Mouse (Mus musculus): ENCODE measurements around the gene Treml2.

The Treml2 gene

DNA sequence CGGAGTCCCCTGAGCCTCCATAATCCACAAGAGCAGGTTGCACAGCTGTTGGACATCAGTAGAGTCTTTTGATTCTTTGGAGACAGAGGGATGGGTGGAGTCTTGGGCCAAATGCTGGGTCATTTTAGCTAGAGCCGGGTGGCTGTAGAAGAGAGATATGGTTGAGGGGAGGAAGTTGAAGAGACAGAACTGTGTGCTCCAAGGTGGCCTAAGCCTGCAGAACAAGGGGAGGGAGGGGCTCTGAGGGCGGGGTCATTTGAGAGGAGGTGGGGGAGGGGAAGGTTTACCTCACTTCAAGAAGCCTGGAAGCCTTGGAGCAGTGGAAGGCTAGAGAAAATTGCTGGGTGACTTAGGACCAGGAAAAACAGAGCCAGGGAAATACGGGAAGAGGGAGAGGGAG lies at the start of gene Treml2:
Gene Treml2, plus strand, starts transcription at position 296 of the 400 bp plus-strand sequence.
- no peak for DNase-seq

DNA sequence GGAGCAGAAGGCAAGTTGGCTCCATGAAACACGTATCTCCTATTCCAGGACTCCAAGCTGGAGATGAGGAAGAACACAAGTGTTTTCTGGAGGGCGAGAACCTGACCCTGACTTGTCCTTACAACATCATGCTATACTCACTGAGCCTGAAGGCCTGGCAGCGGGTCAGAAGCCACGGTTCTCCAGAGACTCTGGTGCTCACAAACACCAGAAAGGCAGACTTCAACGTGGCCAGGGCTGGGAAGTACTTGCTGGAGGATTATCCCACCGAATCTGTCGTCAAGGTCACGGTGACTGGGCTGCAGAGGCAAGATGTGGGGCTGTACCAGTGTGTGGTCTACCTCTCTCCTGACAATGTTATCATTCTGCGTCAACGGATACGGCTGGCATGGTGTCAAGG lies 49.8 kb upstream of the Treml2 start:
- DNase-seq = no peak

DNA sequence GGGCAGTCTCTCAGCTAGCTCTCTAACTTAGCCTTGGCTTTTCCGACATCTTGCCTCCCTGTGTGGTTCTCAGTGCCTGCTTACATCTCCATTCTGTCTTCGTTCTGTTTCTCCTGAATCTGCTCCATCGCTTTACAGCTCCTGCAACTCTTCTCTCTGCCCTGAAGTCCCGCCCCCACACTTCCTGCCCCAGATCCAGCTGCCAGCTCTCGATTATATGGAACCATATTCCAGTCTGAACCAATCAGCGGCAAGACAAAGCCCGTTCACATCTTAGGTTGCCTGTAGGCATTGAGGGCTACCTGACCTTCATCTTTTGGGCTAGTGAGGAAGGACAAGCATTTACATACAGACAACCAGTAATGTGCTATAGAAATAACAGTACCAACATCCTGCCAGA lies 48.7 kb upstream of the Treml2 start:
- no peak for DNase-seq

DNA sequence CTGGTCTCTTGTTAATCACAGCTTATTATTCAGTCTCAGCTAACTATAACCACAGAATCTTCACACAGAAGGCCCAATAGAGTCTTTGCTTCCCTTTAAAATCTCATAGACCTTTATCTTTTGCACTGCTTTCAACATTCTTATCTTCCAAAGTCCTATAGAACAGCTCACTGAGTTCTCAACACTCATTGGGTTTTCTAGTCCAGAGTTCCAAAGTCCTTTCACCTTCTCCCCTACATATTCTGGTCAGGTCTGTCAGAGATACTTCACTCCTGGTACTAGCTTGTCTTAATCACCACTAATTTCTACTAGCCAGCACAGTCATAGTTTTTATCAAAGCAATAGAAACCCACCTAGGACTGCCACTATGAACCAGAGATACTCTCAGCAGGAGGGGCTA lies 42.7 kb upstream of the Treml2 start:
- no peak for DNase-seq

DNA sequence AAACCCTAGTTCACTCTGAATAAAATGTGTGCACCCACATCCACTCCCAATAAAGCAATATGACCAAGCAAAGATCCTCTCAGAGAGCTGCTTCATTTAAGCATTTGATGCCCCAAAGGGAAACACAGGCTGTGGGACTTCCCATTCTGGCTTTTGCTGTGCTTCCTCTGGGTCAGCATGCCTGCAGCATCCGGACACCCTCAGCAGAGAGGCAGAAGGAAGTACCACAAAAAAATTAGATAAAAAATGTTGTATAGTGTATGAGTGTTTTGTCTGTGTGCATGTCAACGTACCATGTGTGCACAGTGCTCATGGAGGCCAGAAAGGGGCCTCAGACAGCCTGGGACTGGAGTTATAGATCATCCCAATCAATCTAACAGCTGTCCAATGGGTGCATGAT lies 37.4 kb upstream of the Treml2 start:
- no peak for DNase-seq

DNA sequence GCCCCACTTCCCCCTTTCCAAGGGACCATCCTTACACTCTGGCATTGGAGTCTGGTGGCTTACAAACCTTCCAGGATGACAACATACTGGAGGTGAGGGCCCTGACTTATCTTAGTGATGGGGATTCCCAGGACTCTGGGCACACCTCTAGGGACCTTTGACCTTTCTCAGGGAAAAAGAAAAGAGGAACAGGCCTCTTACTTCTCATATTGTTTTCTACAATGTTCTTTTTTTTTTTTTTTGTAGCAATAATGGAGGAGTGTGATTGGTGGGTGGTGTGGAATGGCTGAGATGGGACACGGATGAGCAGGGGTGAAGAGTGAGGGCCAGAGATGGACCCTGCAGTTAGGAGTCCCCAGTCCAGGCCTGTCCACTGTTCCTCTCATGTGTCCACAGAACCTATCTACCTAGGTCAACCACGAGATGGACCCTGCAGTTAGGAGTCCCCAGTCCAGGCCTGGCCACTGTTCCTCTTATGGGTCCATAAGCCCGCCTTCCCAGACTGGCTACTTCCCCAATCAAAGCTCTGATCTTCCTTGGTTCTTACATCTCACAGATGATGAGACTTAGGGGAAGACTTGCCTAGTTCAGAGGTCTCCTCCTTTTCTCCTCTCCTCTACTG lies 35.4 kb upstream of the Treml2 start, which contains the start of gene Treml4:
Gene Treml4, plus strand, starts transcription at position 555 of the 622 bp plus-strand sequence.
- no peak for DNase-seq

DNA sequence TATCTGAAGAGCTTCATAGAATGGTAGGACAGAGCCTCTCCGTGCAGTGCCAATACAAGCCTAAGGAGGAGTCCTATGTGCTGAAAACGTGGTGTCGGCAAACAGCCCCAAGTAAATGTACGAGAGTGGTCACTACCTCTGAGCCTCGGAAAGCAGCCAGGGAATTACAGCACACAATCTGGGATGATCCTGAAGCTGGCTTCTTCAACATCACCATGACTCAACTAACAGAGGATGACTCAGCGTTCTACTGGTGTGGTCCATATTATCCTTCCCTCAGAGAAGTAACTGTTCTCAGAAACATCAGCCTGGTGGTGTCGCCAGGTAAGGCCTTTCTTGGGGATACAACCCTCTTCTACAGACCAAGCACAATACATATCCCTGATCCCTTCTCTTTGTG lies 34.6 kb upstream of the Treml2 start:
- no peak for DNase-seq

DNA sequence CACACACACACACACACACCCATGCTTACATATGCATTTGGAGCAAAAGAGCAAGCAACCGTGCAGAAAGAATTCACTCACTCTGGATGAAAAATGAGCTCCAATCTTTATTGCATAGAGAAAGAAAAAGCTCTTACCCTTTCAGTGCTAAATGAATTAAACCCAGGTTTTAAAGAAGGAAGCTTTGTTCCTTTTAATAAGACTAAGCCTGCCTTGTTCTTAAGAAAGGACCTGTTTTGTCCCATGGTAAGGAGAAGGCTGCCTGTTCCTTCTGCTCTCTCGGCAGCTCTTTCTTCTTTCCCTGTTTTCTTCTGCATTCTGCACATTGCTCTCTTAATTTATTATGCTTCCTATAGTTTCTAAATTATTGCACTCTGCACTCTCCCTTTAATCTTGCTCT lies 33.2 kb upstream of the Treml2 start:
- DNase-seq = no peak

DNA sequence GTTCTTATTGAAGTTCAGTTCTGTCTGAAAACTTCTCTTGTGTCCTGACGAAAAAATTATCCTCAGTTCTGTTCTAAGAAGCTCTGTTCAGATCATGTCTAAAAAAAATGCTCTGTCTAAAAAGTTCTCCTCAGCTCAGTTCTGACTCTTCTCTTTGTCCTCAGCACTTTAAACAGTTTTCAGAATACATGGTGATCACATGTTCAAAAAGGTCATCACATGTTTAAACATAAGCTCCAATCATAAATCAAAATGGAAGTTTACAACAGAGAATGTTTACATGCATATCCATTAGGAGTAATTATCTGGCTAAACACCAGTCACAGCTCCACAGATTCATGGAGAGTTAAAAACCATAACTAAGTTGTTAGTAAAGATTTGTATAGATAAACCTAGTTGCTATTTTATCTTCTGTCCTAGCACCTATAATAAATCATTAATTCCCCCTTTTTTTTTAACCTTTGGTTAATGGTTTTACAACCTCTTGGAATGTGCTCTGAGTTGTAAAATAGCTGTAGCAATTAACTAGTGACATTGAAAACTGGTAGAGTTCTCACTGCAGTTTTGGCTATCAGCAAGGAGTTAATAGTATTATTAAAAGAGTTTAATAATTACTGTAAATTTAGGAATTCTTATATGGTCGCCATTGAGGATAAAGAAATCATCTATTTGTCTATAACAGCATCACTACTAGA lies 32.5 kb upstream of the Treml2 start:
- DNase-seq = no peak

DNA sequence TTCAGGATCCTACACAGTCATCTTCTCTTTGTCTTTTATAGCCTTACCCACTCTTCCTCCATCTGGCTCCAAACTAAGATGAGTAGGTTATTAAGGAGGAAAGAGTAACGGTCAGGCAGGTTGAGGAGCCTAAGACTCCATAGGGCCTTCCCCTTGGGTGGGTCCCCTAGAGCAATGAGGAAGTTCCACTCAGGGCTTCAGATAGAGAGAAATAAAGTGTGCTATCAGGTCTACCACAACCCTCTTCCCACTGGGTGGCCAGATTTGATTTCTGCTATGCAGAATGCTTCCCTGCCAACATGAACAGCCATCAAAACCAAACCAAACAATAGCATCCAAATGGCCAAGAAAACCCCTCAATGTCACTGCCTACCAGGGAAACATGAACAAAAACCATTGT lies 31.7 kb upstream of the Treml2 start:
- DNase-seq = no peak

DNA sequence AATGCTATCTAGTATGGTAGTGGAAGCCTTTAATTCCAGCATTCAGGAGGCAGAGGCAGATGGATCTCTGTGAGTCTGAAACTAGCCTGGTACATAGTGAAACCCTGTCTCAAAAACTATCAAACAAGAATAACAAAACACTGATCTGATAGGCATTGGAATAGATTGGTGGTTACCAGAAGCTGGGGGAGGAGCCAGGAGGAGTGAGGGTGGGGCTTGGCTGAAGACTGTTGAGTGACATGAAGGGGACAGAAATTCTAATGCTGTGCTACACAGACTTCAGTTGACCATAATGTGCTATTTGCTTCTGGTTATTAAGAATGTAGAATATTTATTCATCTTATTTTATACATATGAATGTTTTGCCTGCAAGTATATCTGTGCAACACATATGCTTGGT lies 31.0 kb upstream of the Treml2 start:
- no peak for DNase-seq

DNA sequence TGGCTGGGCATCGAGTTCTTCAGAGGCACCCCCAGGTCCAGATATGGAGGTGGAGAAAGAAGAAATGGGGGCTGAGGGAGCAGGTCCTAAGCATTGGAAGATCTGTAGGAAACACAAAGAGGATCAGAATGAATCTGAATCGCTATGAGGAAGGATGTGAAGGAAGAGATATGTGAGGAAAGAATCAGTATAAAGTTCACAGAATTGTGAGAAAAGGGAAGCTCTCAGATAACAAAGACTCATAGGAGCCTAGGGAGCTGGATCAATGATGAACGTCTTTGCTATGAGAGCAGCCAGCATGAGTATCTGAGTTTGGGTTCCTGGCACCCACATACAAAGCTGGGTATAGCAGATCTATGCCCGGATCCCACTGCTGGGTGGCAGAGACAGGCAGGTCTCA lies 29.5 kb upstream of the Treml2 start:
- no peak for DNase-seq

DNA sequence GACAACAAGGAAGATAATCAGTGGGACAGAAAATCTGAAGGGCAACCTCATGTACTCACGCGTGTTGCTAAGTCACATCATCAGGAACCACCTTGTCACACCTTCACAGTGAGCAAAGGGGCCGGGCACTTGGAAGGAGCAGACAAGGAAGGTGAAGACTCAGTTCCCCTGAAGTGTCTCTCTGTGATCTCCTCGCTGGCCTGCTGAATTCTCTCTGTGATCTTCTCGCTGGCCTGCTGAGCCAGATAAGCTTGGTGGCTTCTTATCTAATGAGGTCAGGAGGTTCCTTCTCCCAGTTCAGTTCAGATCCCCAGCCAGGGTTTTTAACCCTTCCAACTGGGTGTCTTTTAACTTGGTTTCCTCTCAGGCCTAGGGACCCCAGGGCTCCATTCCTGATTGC lies 27.1 kb upstream of the Treml2 start:
- DNase-seq = no peak

DNA sequence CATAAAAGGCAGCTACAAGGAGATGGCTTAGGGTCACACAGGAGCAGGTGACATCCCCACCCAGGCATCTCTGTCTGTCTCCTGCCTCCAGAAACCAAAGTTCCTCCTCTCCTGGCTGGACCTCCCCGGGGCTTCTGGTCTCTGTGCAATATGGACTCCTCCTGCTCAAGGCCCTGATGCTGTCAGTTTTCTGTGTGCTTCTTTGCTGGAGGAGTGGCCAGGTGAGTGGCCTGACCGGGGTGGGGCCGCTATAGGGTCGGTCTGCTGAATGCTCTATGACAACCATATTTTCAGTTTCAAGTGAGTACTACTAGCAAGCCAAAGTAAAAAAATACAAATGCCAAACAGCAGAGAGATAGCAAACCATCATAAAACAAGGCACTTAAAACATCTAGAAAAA lies 26.7 kb upstream of the Treml2 start:
- DNase-seq = no peak

DNA sequence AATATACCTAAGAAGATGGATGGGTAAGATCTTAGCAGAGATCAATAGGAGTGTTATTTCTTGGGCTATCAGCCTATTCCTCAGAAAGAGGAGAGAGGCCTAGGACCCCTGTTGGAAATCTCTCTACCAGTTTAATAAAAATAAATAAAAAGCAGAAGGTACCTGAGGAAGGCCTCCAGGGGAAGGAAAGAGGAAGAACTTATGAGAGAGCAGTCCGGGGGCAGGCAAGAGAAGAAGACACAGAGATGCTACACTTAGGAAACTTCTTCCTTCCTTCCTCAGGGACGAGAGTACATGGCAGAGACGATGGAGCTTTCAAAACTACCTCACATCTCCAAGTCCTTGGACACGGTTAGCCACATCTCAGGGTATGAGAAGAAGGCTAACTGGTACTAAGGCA lies 25.2 kb upstream of the Treml2 start:
- no peak for DNase-seq

DNA sequence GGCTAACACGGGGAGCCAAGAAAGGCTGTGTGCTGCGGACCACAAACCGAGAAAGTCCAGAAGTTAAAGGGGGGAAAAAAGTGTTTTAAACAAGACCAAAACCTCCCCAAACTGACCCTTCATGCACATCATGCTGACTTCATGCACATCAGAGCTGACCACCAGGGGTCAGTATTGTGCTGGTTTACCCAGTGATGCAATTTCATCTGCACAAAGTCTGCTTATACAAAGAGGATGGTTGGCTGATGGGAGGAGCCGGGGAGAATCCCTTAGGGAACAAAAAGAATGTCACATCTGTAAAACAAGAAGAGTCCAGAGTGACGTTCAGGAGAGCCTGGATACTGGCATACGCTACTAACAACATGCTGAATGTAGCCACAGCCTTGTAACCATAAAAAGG lies 24.4 kb upstream of the Treml2 start:
- peak; percentile 69 for DNase-seq

DNA sequence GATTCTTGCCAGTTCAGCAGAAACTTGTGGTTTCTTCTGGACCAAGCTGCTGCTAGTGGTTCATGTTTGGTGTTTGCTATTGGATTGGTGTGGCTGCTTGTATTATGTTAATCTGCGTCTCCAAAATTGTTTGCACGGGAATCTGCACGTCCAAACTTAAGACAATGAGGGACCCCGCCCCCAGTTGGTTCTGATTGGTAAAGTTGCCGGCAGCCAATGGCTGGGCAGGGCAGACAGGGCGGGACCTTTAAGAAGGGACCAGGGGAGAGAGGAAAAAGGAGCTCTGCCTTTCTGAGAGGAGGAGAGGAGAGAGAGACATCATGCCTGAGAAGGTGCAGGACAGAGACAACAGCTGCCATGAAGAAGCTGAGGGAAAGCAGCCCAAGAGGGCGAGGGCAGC lies 23.6 kb upstream of the Treml2 start:
- no peak for DNase-seq

DNA sequence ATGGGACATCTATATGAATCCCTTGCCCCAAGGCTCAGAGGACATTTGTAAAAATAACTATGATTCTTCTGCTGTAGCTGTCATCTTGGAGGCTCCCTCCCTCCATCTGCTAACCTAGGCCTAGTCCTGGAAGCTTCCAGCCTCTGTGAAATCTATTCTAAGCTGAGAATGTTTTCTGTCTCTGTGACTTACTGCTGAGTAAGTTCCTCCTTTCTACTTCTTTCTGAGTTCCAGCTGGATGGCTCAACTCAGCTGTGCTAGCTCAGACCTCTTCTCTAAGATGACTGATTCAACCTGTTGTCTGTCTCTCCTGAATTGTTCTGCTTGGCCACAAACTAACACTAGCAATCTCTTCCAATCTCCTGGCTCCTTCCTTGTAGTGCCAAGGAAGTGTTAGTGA lies 20.9 kb upstream of the Treml2 start:
- no peak for DNase-seq

DNA sequence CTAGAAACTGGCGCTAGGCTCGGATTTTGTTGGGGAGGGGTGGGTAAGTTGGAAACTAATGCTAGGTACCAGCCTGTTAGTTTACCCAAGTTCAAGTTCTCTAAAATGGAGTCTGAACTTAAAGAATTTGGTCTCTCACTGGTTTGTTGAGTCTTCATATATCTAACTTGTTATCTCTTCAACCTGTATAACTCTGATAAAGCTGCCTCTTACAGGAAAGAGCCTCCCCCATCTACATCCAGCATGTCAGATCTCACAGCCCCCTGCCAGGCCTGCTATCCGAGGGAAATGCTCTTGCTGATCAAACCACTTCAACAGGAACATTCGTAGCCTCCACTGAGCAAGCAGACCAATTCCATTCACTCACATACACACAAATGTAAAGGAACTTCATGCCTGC lies 20.3 kb upstream of the Treml2 start:
- no peak for DNase-seq

DNA sequence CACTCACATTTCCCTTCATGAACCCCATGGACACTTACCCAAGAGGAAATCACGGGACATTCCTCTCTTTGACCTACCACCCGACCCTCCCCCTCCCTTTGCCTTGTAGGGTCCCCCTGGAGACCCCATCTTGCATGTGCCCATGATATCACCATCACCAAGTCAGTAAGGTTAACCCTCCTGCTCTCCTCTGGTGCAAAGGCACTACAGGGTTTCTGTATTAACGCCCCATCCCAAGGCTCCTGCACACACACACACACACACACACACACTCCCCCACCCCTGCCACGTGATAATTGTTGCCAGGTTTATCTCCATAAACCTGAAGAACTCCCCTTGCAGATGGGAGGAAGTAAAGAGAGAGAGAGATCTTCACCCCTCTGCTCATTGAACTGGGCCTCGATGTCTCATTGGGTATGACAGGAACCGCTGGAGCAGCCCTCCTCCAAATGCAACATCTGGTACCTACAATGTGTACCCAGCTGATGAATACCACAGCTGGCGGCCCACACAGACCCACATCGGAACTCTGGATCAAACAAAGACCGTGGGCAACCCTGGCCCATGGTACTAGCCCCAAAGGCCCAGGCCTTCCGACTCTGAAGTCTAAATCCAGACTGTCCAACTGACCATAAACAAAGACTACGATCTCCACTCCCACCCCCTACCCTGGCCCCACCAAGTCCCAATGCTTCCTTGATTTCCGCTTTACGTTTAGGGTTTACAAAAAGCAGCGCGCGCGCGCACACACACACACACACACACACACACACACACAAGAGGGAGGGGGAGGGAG lies 18.2 kb upstream of the Treml2 start:
- no peak for DNase-seq

DNA sequence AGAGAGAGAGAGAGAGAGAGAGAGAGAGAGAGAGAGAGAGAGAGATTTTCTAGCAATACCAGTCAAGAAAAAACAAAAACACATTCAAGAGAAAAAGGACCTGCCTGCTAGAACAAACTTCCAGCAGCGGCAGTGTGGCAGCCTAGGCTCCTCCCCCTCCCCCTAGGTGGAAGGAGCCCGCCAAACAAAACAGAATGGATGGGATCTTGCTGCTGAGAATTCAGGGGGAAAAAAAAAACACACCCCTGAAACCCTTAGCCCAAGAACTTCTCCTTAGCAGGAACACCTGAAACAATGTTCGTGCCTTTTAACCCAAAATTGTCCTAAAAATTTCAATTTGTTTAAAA lies 17.6 kb upstream of the Treml2 start:
- DNase-seq = peak; percentile 9

DNA sequence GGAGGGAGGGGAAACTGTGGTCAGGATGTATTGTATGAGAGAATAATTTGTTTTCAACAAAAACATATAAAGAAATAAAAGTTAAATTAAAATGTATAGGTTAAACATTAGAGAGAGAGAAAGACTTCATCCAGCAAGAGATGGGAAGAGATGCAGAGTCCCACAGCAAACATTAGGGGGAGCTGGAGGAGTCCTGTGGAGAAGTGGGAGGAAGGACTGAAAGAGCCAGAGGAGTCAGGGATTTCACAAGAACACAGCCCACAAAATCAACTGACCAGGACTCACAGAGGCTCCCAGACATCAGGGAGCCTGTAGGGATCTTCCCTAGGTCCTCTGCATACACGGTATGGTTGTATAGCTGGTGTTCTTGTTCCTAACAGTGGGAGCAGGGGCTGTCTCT lies 12.5 kb upstream of the Treml2 start:
- no peak for DNase-seq

DNA sequence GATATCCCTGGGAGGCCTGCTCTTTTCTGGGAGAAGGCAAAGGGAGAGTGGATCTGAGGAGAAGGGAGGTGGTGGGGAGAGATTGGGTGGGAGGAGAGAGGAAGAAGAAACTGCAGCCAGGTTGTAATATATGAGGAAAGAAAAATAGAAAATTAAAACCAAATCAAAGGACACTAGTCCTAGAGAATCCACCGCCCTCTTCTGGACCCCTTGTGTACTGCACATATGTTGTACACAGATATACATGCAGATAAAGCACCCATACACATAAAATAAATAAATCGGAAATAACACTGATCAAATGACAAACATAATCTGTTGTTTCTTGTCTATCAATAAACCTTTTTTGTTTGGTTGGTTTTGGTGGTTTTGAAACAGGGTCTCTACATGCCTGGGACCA lies 12.0 kb upstream of the Treml2 start:
- no peak for DNase-seq

DNA sequence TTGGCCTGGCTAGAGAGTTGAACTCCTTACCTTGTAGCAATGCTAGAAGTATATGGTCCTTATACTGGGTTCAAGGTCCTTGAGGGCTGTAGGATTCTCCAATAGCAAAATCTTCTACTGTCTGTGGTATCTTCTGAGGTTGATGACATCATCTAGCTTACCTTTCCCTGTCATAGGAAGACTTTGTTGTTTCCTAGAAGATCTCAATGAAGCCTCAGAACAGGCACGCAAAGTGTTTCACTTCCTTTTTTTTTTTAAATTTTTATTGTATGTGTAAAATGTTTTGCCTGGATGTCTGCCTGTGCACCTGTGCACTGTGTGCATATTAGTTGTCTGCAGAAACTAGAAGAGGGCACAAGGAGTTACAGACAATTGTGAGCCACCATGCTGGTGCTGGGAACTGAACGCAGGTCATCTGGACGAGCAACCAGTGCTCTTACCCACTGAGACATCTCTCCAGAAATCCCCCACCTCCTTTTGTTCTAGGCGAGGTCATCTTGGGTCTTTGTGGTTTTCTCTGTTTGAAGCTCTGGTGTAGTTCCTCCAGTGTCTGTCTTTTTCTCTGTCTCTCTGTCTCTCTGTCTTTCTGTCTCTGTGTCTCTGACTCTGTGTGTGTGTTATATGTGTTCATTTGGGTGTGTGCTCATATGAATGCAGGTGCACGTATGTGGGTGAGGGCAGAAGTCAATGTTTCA lies 5.7 kb upstream of the Treml2 start:
- no peak for DNase-seq
